Mouse (Mus musculus) limb, embryonic 12.5 days (tissue): ENCODE data around the gene Tinag. TPM values are rescaled to one million over a fixed set of nuclear protein-coding genes. Genes with fewer than 3 reads are reported as not detected.
"Not testable (repeated sequence)": the region's sequence is repeated elsewhere in the genome, so short reads cannot be mapped to it uniquely, and the experiment has no call there.

Source experiments
- ATAC-seq: fragments of 200-750 bp; cut with Nextera tagmentation; 2 replicates; pipeline ENCODE4 v1.8.0; 2017; ENCODE audit warnings: low read depth, moderate TSS enrichment; ENCODE audit not compliant: insufficient number of reproducible peaks, insufficient read depth, low FRiP score, low TSS enrichment
- H3K27ac ChIP-seq: fragments of 300-500 bp; sonication (generic); 2 replicates; pipeline ENCODE4 v1.5.1; 2016; ENCODE audit warnings: mild to moderate bottlenecking, moderate library complexity
- H3K27me3 ChIP-seq: fragments of 300-500 bp; sonication (generic); 2 replicates; pipeline ENCODE4 v1.6.1; 2016; ENCODE audit warnings: mild to moderate bottlenecking, moderate library complexity
- H3K36me3 ChIP-seq: fragments of 300-500 bp; sonication (generic); 2 replicates; pipeline ENCODE4 v1.6.1; 2016; ENCODE audit warnings: mild to moderate bottlenecking, moderate library complexity
- H3K4me1 ChIP-seq: fragments of 300-500 bp; sonication (generic); replicated peaks from 2 replicates; pipeline ENCODE4 v1.6.1; 2016
- H3K4me2 ChIP-seq: fragments of 300-500 bp; sonication (generic); 2 replicates; pipeline ENCODE4 v1.6.1; 2016; ENCODE audit warnings: mild to moderate bottlenecking, moderate library complexity
- H3K4me3 ChIP-seq: fragments of 300-500 bp; sonication (generic); replicated peaks from 2 replicates; pipeline ENCODE4 v1.5.1; 2016; ENCODE audit warnings: mild to moderate bottlenecking
- H3K9ac ChIP-seq: fragments of 300-500 bp; sonication (generic); replicated peaks from 2 replicates; pipeline ENCODE4 v1.6.1; 2016; ENCODE audit warnings: mild to moderate bottlenecking, moderate library complexity
- H3K9me3 ChIP-seq: fragments of 300-500 bp; sonication (generic); 2 replicates; pipeline ENCODE4 v1.6.1; 2016; ENCODE audit warnings: mild to moderate bottlenecking, moderate library complexity
- WGBS: fragments of 180-500 bp; shearing (Covaris S2); methylation state at CpG from one replicate; pipeline ENCODE4 v1.1.7; 2016; 5-methylcytosine and 5-hydroxymethylcytosine counted together
- polyA plus RNA-seq: library from polyadenylated mRNA; unstranded; fragments of >200 nt; fragmentation: Nextera tagmentation; extraction: Ambion mirVana; gene quantifications from 2 replicates; pipeline ENCODE4 v1.2.1, GENCODE M21; 2016

Gene Tinag
- polyA plus RNA-seq, result 0.20 TPM in 1 of 2 replicates, not detected in the other

GRCm38 (mm10) chr9:77045585-77045984, at the start of gene Tinag:
Gene Tinag (minus strand): TSS chr9:77045794.
- Histone ChIP-seq H3K4me1 (no peaks in the 10 kb centered on the region), H3K4me3 (no peak within 1 kb of the TSS), H3K27me3 (no peaks in the 10 kb centered on the region), H3K9me3 (no peaks in the 10 kb centered on the region), H3K9ac (no peak within 1 kb of the TSS), H3K4me2 (no peak within 1 kb of the TSS), H3K27ac (no peak within 1 kb of the TSS), H3K36me3 (no peaks in the 10 kb centered on the region)
- no peak for ATAC-seq
- WGBS, result 71% methylated on average over 2 of the region's 2 CpGs

- H3K4me3 ChIP-seq, H3K27ac ChIP-seq, H3K4me1 ChIP-seq, H3K4me2 ChIP-seq, H3K36me3 ChIP-seq, H3K9me3 ChIP-seq, ATAC-seq, H3K9ac ChIP-seq, H3K27me3 ChIP-seq: not testable (repeated sequence)
- WGBS, result 78% methylated on average over 1 of the region's 1 CpGs
Observed at GRCm38 (mm10) chr9:77083221-77083620, 37.6 kb upstream of the Tinag start.

- no peak overlapping the region for H3K4me3 ChIP-seq
- H3K36me3 ChIP-seq, result no peaks in the 10 kb centered on the region
- no peaks in the 10 kb centered on the region for H3K4me1 ChIP-seq
- no peaks in the 10 kb centered on the region for H3K27me3 ChIP-seq
- no peak overlapping the region for H3K27ac ChIP-seq
- no peaks in the 10 kb centered on the region for H3K9me3 ChIP-seq
- WGBS, result 74% methylated on average over 2 of the region's 2 CpGs
- no peak overlapping the region for H3K9ac ChIP-seq
- no peak overlapping the region for H3K4me2 ChIP-seq
- ATAC-seq, result no peak
Observed at GRCm38 (mm10) chr9:77071676-77072075, 26.1 kb upstream of the Tinag start.

- Histone ChIP-seq H3K9ac (no peak overlapping the region), H3K4me1 (no peaks in the 10 kb centered on the region), H3K4me2 (no peak overlapping the region), H3K4me3 (no peak overlapping the region), H3K9me3 (no peaks in the 10 kb centered on the region), H3K36me3 (no peaks in the 10 kb centered on the region), H3K27me3 (no peaks in the 10 kb centered on the region), H3K27ac (no peak overlapping the region)
- 82% methylated on average over 4 of the region's 4 CpGs for WGBS
- no peak for ATAC-seq
Observed at GRCm38 (mm10) chr9:77056611-77057010, 11.0 kb upstream of the Tinag start.

- Histone ChIP-seq H3K9me3 (no peaks in the 10 kb centered on the region), H3K27ac (no peak overlapping the region), H3K4me3 (no peak overlapping the region), H3K27me3 (no peaks in the 10 kb centered on the region), H3K36me3 (no peaks in the 10 kb centered on the region), H3K4me2 (no peak overlapping the region), H3K4me1 (no peaks in the 10 kb centered on the region), H3K9ac (no peak overlapping the region)
- 78% methylated on average over 9 of the region's 9 CpGs for WGBS
- ATAC-seq, result no peak
Observed at GRCm38 (mm10) chr9:77054426-77055193, 9.0 kb upstream of the Tinag start.

GRCm38 (mm10) chr9:77051406-77051805, 5.8 kb upstream of the Tinag start:
- Histone ChIP-seq H3K27me3 (no peaks in the 10 kb centered on the region), H3K36me3 (no peaks in the 10 kb centered on the region), H3K27ac (no peak overlapping the region), H3K9ac (no peak overlapping the region), H3K4me3 (no peak overlapping the region), H3K4me1 (no peaks in the 10 kb centered on the region), H3K9me3 (no peaks in the 10 kb centered on the region), H3K4me2 (no peak overlapping the region)
- ATAC-seq, result no peak
- WGBS, result 77% methylated on average over 2 of the region's 2 CpGs

GRCm38 (mm10) chr9:77049669-77050068, 4.1 kb upstream of the Tinag start:
- no peak for ATAC-seq
- no peaks in the 10 kb centered on the region for H3K9me3 ChIP-seq
- H3K36me3 ChIP-seq, result no peaks in the 10 kb centered on the region
- H3K27ac ChIP-seq, result no peak overlapping the region
- H3K4me2 ChIP-seq, result no peak overlapping the region
- H3K9ac ChIP-seq, result no peak overlapping the region
- H3K27me3 ChIP-seq, result no peaks in the 10 kb centered on the region
- no peak overlapping the region for H3K4me3 ChIP-seq
- WGBS, result 79% methylated on average over 2 of the region's 2 CpGs
- no peaks in the 10 kb centered on the region for H3K4me1 ChIP-seq

GRCm38 (mm10) chr9:77046067-77046715, 597 bp upstream of the Tinag start:
- no peaks in the 10 kb centered on the region for H3K4me1 ChIP-seq
- no peaks in the 10 kb centered on the region for H3K9me3 ChIP-seq
- no peaks in the 10 kb centered on the region for H3K36me3 ChIP-seq
- H3K9ac ChIP-seq, result no peak overlapping the region
- no peak overlapping the region for H3K4me3 ChIP-seq
- H3K27me3 ChIP-seq, result no peaks in the 10 kb centered on the region
- H3K27ac ChIP-seq, result no peak overlapping the region
- H3K4me2 ChIP-seq, result no peak overlapping the region
- 92% methylated on average over 5 of the region's 5 CpGs for WGBS
- ATAC-seq, result no peak

- no peak overlapping the region for H3K9ac ChIP-seq
- ATAC-seq, result no peak
- H3K4me2 ChIP-seq, result no peak overlapping the region
- H3K27ac ChIP-seq, result no peak overlapping the region
- no peaks in the 10 kb centered on the region for H3K9me3 ChIP-seq
- 65% methylated on average over 2 of the region's 2 CpGs for WGBS
- peaks cover 4% of the 10 kb centered on the region; the same call in 1 of the 2 replicates for H3K4me1 ChIP-seq
- no peaks in the 10 kb centered on the region for H3K27me3 ChIP-seq
- no peaks in the 10 kb centered on the region for H3K36me3 ChIP-seq
- no peak overlapping the region for H3K4me3 ChIP-seq
Observed at GRCm38 (mm10) chr9:77035361-77035760, 10.2 kb downstream of the Tinag start.

GRCm38 (mm10) chr9:77032430-77033154, 13.0 kb downstream of the Tinag start:
- H3K36me3 ChIP-seq, result no peaks in the 10 kb centered on the region
- no peak overlapping the region for H3K27ac ChIP-seq
- H3K4me2 ChIP-seq, result 0 out of 2 replicates have a peak overlapping the region, but pooled peaks have one; percentile 9
- ATAC-seq, result no peak
- no peak overlapping the region for H3K4me3 ChIP-seq
- 41% methylated on average over 9 of the region's 9 CpGs for WGBS
- H3K4me1 ChIP-seq, result peaks cover 8% of the 10 kb centered on the region; the same call in 1 of the 2 replicates
- no peaks in the 10 kb centered on the region for H3K9me3 ChIP-seq
- no peaks in the 10 kb centered on the region for H3K27me3 ChIP-seq
- H3K9ac ChIP-seq, result no peak overlapping the region

- Histone ChIP-seq H3K27me3 (no peaks in the 10 kb centered on the region), H3K9ac (no peak overlapping the region), H3K36me3 (no peaks in the 10 kb centered on the region), H3K4me1 (0 out of 2 replicates have a peak, but pooled peaks cover 4% of the 10 kb centered on the region), H3K27ac (no peak overlapping the region), H3K4me2 (no peak overlapping the region), H3K4me3 (no peak overlapping the region), H3K9me3 (no peaks in the 10 kb centered on the region)
- WGBS, result 76% methylated on average over 2 of the region's 2 CpGs
- ATAC-seq, result no peak
Observed at GRCm38 (mm10) chr9:77025271-77025670, 20.3 kb downstream of the Tinag start.
